Mouse (Mus musculus) A20 (cell line): ENCODE measurements at regions not wholly inside any gene's neighbourhood (a gene's known extent, or its start where the extent isn't known, plus 50 kb on each side); places are given as distances from the start of the nearest gene placed in this dataset.

Source experiments
- DNase-seq: peaks from one replicate; pipeline ENCODE4 v3.0.0-alpha.2; 2011; ENCODE audit warnings: low read depth, low spot score

- DNase-seq, result no peak
Measured at GRCm38 (mm10) chr1:45745136-45745535, 49.8 kb upstream of the Wdr75 start.
